Mouse (Mus musculus): Measurements from ENCODE around the gene Slc25a12. TPM values are rescaled to one million over a fixed set of nuclear protein-coding genes. Genes with fewer than 3 reads are reported as not detected.

Slc25a12 gene
- polyA plus RNA-seq, 1 experiment from 2014 or later, result 28.0 TPM

GRCm38 (mm10) chr2:71293983-71294382 lies 73.6 kb downstream of the Slc25a12 start:
- no peaks in the 10 kb centered on the region for H3K9me3 ChIP-seq (ENCODE audit: control insufficient read depth, low read length)
- H3K36me3 ChIP-seq (ENCODE audit: control insufficient read depth, insufficient read depth, low read length), result no peaks in the 10 kb centered on the region
- DNase-seq (ENCODE audit: low spot score) (no peak), ATAC-seq (ENCODE audit: insufficient number of reproducible peaks, low FRiP score, low TSS enrichment, low read depth) (no peak)
- H3K4me3 ChIP-seq (ENCODE audit: low read depth, low read length), result no peak overlapping the region
- H3K27me3 ChIP-seq (ENCODE audit: control insufficient read depth, insufficient read depth, low read length), result no peaks in the 10 kb centered on the region
- H3K4me2 ChIP-seq (ENCODE audit: low read depth, severe bottlenecking), result no peak overlapping the region
- H3K4me1 ChIP-seq (ENCODE audit: control insufficient read depth, insufficient read depth, low read length), result no peaks in the 10 kb centered on the region; the same call in 1 of the 2 replicates
- no peak overlapping the region for H3K27ac ChIP-seq (replicated peaks; ENCODE audit: low read depth, low read length)
- 85% methylated on average over 3 of the region's 3 CpGs for whole genome bisulfite sequencing
- no peak overlapping the region for H3K9ac ChIP-seq (ENCODE audit: low read length)

GRCm38 (mm10) chr2:71291566-71291965 lies 76.0 kb downstream of the Slc25a12 start:
- no peaks in the 10 kb centered on the region for H3K36me3 ChIP-seq (ENCODE audit: control insufficient read depth, insufficient read depth, low read length)
- no peaks in the 10 kb centered on the region for H3K27me3 ChIP-seq (ENCODE audit: control insufficient read depth, insufficient read depth, low read length)
- no peak overlapping the region for H3K27ac ChIP-seq (replicated peaks; ENCODE audit: low read depth, low read length)
- no peaks in the 10 kb centered on the region for H3K9me3 ChIP-seq (ENCODE audit: control insufficient read depth, low read length)
- no peak overlapping the region for H3K9ac ChIP-seq (ENCODE audit: low read length)
- no peak overlapping the region for H3K4me3 ChIP-seq (ENCODE audit: low read depth, low read length)
- ATAC-seq (ENCODE audit: insufficient number of reproducible peaks, low FRiP score, low TSS enrichment, low read depth) (no peak), DNase-seq (ENCODE audit: low spot score) (no peak)
- no peaks in the 10 kb centered on the region; the same call in 1 of the 2 replicates for H3K4me1 ChIP-seq (ENCODE audit: control insufficient read depth, insufficient read depth, low read length)
- 40% methylated on average over 5 of the region's 5 CpGs for WGBS
- H3K4me2 ChIP-seq (ENCODE audit: low read depth, severe bottlenecking), result no peak overlapping the region

- WGBS, result 58% methylated on average over 6 of the region's 6 CpGs
- Histone ChIP-seq H3K9me3 (ENCODE audit: control insufficient read depth, low read length) (no peaks in the 10 kb centered on the region), H3K9ac (ENCODE audit: low read length) (no peak overlapping the region), H3K27me3 (ENCODE audit: control insufficient read depth, insufficient read depth, low read length) (no peaks in the 10 kb centered on the region), H3K36me3 (ENCODE audit: control insufficient read depth, insufficient read depth, low read length) (no peaks in the 10 kb centered on the region), H3K4me1 (ENCODE audit: control insufficient read depth, insufficient read depth, low read length) (no peaks in the 10 kb centered on the region; the same call in 1 of the 2 replicates), H3K4me3 (ENCODE audit: low read depth, low read length) (no peak overlapping the region), H3K27ac (replicated peaks; ENCODE audit: low read depth, low read length) (no peak overlapping the region), H3K4me2 (ENCODE audit: low read depth, severe bottlenecking) (no peak overlapping the region)
- ATAC-seq (ENCODE audit: insufficient number of reproducible peaks, low FRiP score, low TSS enrichment, low read depth), result no peak
- DNase-seq (ENCODE audit: low spot score), result no peak
Observed at GRCm38 (mm10) chr2:71290107-71290775, 77.3 kb downstream of the Slc25a12 start.

- Histone ChIP-seq H3K27ac (replicated peaks; ENCODE audit: low read depth, low read length) (no peak overlapping the region), H3K9ac (ENCODE audit: low read length) (no peak overlapping the region), H3K27me3 (ENCODE audit: control insufficient read depth, insufficient read depth, low read length) (no peaks in the 10 kb centered on the region), H3K4me1 (ENCODE audit: control insufficient read depth, insufficient read depth, low read length) (peaks cover 2% of the 10 kb centered on the region; the same call in 1 of the 2 replicates), H3K36me3 (ENCODE audit: control insufficient read depth, insufficient read depth, low read length) (peaks cover 2% of the 10 kb centered on the region; the same call in 1 of the 2 replicates), H3K4me3 (ENCODE audit: low read depth, low read length) (no peak overlapping the region), H3K9me3 (ENCODE audit: control insufficient read depth, low read length) (no peaks in the 10 kb centered on the region), H3K4me2 (ENCODE audit: low read depth, severe bottlenecking) (no peak overlapping the region)
- ATAC-seq (ENCODE audit: insufficient number of reproducible peaks, low FRiP score, low TSS enrichment, low read depth), result no peak
- 75% methylated on average over 1 of the region's 1 CpGs for WGBS
- DNase-seq (ENCODE audit: low spot score), result no peak
Observed at GRCm38 (mm10) chr2:71281981-71282380, 85.6 kb downstream of the Slc25a12 start.

- H3K9ac ChIP-seq (ENCODE audit: low read length), result no peak overlapping the region
- H3K4me1 ChIP-seq (ENCODE audit: control insufficient read depth, insufficient read depth, low read length), result peaks cover 2% of the 10 kb centered on the region; the same call in 1 of the 2 replicates
- H3K27ac ChIP-seq (replicated peaks; ENCODE audit: low read depth, low read length), result no peak overlapping the region
- H3K27me3 ChIP-seq (ENCODE audit: control insufficient read depth, insufficient read depth, low read length), result no peaks in the 10 kb centered on the region
- no peaks in the 10 kb centered on the region for H3K9me3 ChIP-seq (ENCODE audit: control insufficient read depth, low read length)
- peaks cover 2% of the 10 kb centered on the region; the same call in 1 of the 2 replicates for H3K36me3 ChIP-seq (ENCODE audit: control insufficient read depth, insufficient read depth, low read length)
- no peak overlapping the region for H3K4me3 ChIP-seq (ENCODE audit: low read depth, low read length)
- no peak for ATAC-seq (ENCODE audit: insufficient number of reproducible peaks, low FRiP score, low TSS enrichment, low read depth)
- WGBS, result 85% methylated on average over 23 of the region's 23 CpGs
- DNase-seq (ENCODE audit: low spot score), result no peak
- no peak overlapping the region for H3K4me2 ChIP-seq (ENCODE audit: low read depth, severe bottlenecking)
Observed at GRCm38 (mm10) chr2:71278791-71279775, 88.5 kb downstream of the Slc25a12 start.

GRCm38 (mm10) chr2:71275734-71276133 lies 91.8 kb downstream of the Slc25a12 start:
- no peak for ATAC-seq (ENCODE audit: insufficient number of reproducible peaks, low FRiP score, low TSS enrichment, low read depth)
- WGBS, result 90% methylated on average over 7 of the region's 7 CpGs

GRCm38 (mm10) chr2:71273955-71274679 lies 93.4 kb downstream of the Slc25a12 start:
- no peaks in the 10 kb centered on the region for H3K36me3 ChIP-seq (ENCODE audit: control insufficient read depth, insufficient read depth, low read length)
- no peak for DNase-seq (ENCODE audit: low spot score)
- peaks cover 2% of the 10 kb centered on the region; the same call in 1 of the 2 replicates for H3K4me1 ChIP-seq (ENCODE audit: control insufficient read depth, insufficient read depth, low read length)
- H3K9ac ChIP-seq (ENCODE audit: low read length), result no peak overlapping the region
- H3K9me3 ChIP-seq (ENCODE audit: control insufficient read depth, low read length), result no peaks in the 10 kb centered on the region
- no peak for ATAC-seq (ENCODE audit: insufficient number of reproducible peaks, low FRiP score, low TSS enrichment, low read depth)
- no peak overlapping the region for H3K4me3 ChIP-seq (ENCODE audit: low read depth, low read length)
- H3K4me2 ChIP-seq (ENCODE audit: low read depth, severe bottlenecking), result no peak overlapping the region
- no peak overlapping the region for H3K27ac ChIP-seq (replicated peaks; ENCODE audit: low read depth, low read length)
- WGBS, result 77% methylated on average over 23 of the region's 23 CpGs
- H3K27me3 ChIP-seq (ENCODE audit: control insufficient read depth, insufficient read depth, low read length), result no peaks in the 10 kb centered on the region

More at GRCm38 (mm10) chr2:71275734-71276133, 91.8 kb downstream of the Slc25a12 start:
- Histone ChIP-seq H3K36me3 (ENCODE audit: control insufficient read depth, insufficient read depth, low read length) (no peaks in the 10 kb centered on the region), H3K4me2 (ENCODE audit: low read depth, severe bottlenecking) (no peak overlapping the region), H3K9ac (ENCODE audit: low read length) (no peak overlapping the region), H3K4me3 (ENCODE audit: low read depth, low read length) (no peak overlapping the region), H3K27me3 (ENCODE audit: control insufficient read depth, insufficient read depth, low read length) (no peaks in the 10 kb centered on the region), H3K4me1 (ENCODE audit: control insufficient read depth, insufficient read depth, low read length) (peaks cover 2% of the 10 kb centered on the region; the same call in 1 of the 2 replicates), H3K27ac (replicated peaks; ENCODE audit: low read depth, low read length) (no peak overlapping the region), H3K9me3 (ENCODE audit: control insufficient read depth, low read length) (no peaks in the 10 kb centered on the region)
- DNase-seq (ENCODE audit: low spot score), result no peak

- H3K36me3 ChIP-seq (ENCODE audit: control insufficient read depth, insufficient read depth, low read length), result no peaks in the 10 kb centered on the region
- H3K4me1 ChIP-seq (ENCODE audit: control insufficient read depth, insufficient read depth, low read length), result no peaks in the 10 kb centered on the region
- DNase-seq (ENCODE audit: low spot score) (no peak), ATAC-seq (ENCODE audit: insufficient number of reproducible peaks, low FRiP score, low TSS enrichment, low read depth) (no peak)
- H3K4me2 ChIP-seq (ENCODE audit: low read depth, severe bottlenecking), result no peak overlapping the region
- H3K27me3 ChIP-seq (ENCODE audit: control insufficient read depth, insufficient read depth, low read length), result no peaks in the 10 kb centered on the region
- no peak overlapping the region for H3K27ac ChIP-seq (replicated peaks; ENCODE audit: low read depth, low read length)
- WGBS, result 81% methylated on average over 4 of the region's 4 CpGs
- no peaks in the 10 kb centered on the region for H3K9me3 ChIP-seq (ENCODE audit: control insufficient read depth, low read length)
- H3K9ac ChIP-seq (ENCODE audit: low read length), result no peak overlapping the region
- no peak overlapping the region for H3K4me3 ChIP-seq (ENCODE audit: low read depth, low read length)
Observed at GRCm38 (mm10) chr2:71270085-71270484, 97.5 kb downstream of the Slc25a12 start.

Measured in limb, embryonic 11.5 days (tissue).